Mouse (Mus musculus): Measurements from ENCODE around the gene Hoxc5. TPM values are rescaled to one million over a fixed set of nuclear protein-coding genes. Genes with fewer than 3 reads are reported as not detected.

Hoxc5 gene
- polyA plus RNA-seq, 1 experiment = not detected

- Histone ChIP-seq H3K27ac (ENCODE audit: insufficient read depth, low read length) (no peak overlapping the region), H3K4me3 (ENCODE audit: low read depth, low read length) (peak overlapping the region; percentile 63), H3K9me3 (replicated peaks; ENCODE audit: control insufficient read depth, insufficient read depth, low read length, poor library complexity, severe bottlenecking) (no peaks in the 10 kb centered on the region), H3K36me3 (ENCODE audit: control insufficient read depth, insufficient read depth, low read length, poor library complexity, severe bottlenecking) (no peaks in the 10 kb centered on the region), H3K27me3 (ENCODE audit: control insufficient read depth, insufficient read depth, low read length, poor library complexity, severe bottlenecking) (peaks cover 68% of the 10 kb centered on the region), H3K9ac (ENCODE audit: low read depth, poor library complexity, severe bottlenecking) (peak overlapping the region; percentile 36; the same call in 1 of the 2 replicates), H3K4me1 (ENCODE audit: control insufficient read depth, insufficient read depth, low read length) (peaks cover 8% of the 10 kb centered on the region)
- TF ChIP-seq POLR2A (IDR thresholded peaks at IDR 0.05; ENCODE audit: insufficient read depth, low read length) = no peak
- TF ChIP-seq EP300 (IDR thresholded peaks at IDR 0.05; ENCODE audit: insufficient read depth, low read depth, low read length) = no peak
- TF ChIP-seq CTCF (IDR thresholded peaks at IDR 0.05; ENCODE audit: low read depth, low read length) = no peak
These were observed 47.1 kb downstream of the Hoxc5 start for GRCm38 (mm10) chr15:103014166-103015008.

- Histone ChIP-seq H3K9ac (ENCODE audit: low read depth, poor library complexity, severe bottlenecking) (peak overlapping the region; percentile 36; the same call in 1 of the 2 replicates), H3K4me3 (ENCODE audit: low read depth, low read length) (peak overlapping the region; percentile 50), H3K27ac (ENCODE audit: insufficient read depth, low read length) (no peak overlapping the region), H3K9me3 (replicated peaks; ENCODE audit: control insufficient read depth, insufficient read depth, low read length, poor library complexity, severe bottlenecking) (no peaks in the 10 kb centered on the region), H3K4me1 (ENCODE audit: control insufficient read depth, insufficient read depth, low read length) (peaks cover 8% of the 10 kb centered on the region), H3K27me3 (ENCODE audit: control insufficient read depth, insufficient read depth, low read length, poor library complexity, severe bottlenecking) (peaks cover 63% of the 10 kb centered on the region), H3K36me3 (ENCODE audit: control insufficient read depth, insufficient read depth, low read length, poor library complexity, severe bottlenecking) (no peaks in the 10 kb centered on the region)
- TF ChIP-seq CTCF (IDR thresholded peaks at IDR 0.05; ENCODE audit: low read depth, low read length) (no peak), EP300 (IDR thresholded peaks at IDR 0.05; ENCODE audit: insufficient read depth, low read depth, low read length) (no peak), POLR2A (IDR thresholded peaks at IDR 0.05; ENCODE audit: insufficient read depth, low read length) (no peak)
These were observed 47.8 kb downstream of the Hoxc5 start for GRCm38 (mm10) chr15:103015009-103015399.

- Histone ChIP-seq H3K36me3 (ENCODE audit: control insufficient read depth, insufficient read depth, low read length, poor library complexity, severe bottlenecking) (no peaks in the 10 kb centered on the region), H3K27ac (ENCODE audit: insufficient read depth, low read length) (no peak overlapping the region), H3K4me3 (ENCODE audit: low read depth, low read length) (peak overlapping the region; percentile 50), H3K9ac (ENCODE audit: low read depth, poor library complexity, severe bottlenecking) (no peak overlapping the region), H3K4me1 (ENCODE audit: control insufficient read depth, insufficient read depth, low read length) (peaks cover 5% of the 10 kb centered on the region), H3K27me3 (ENCODE audit: control insufficient read depth, insufficient read depth, low read length, poor library complexity, severe bottlenecking) (peaks cover 60% of the 10 kb centered on the region), H3K9me3 (replicated peaks; ENCODE audit: control insufficient read depth, insufficient read depth, low read length, poor library complexity, severe bottlenecking) (no peaks in the 10 kb centered on the region)
- TF ChIP-seq CTCF (IDR thresholded peaks at IDR 0.05; ENCODE audit: low read depth, low read length) (no peak), POLR2A (IDR thresholded peaks at IDR 0.05; ENCODE audit: insufficient read depth, low read length) (no peak), EP300 (IDR thresholded peaks at IDR 0.05; ENCODE audit: insufficient read depth, low read depth, low read length) (no peak)
These were observed 48.3 kb downstream of the Hoxc5 start for GRCm38 (mm10) chr15:103015406-103016166.

GRCm38 (mm10) chr15:103018636-103019035, 51.4 kb downstream of the Hoxc5 start, which contains the start of gene Hoxc4:
Hoxc4 (plus strand) TSS chr15:103018934.
- TF ChIP-seq EP300 (IDR thresholded peaks at IDR 0.05; ENCODE audit: insufficient read depth, low read depth, low read length) (no peak), POLR2A (IDR thresholded peaks at IDR 0.05; ENCODE audit: insufficient read depth, low read length) (no peak), CTCF (IDR thresholded peaks at IDR 0.05; ENCODE audit: low read depth, low read length) (no peak)
- Histone ChIP-seq H3K9me3 (replicated peaks; ENCODE audit: control insufficient read depth, insufficient read depth, low read length, poor library complexity, severe bottlenecking) (no peaks in the 10 kb centered on the region), H3K27ac (ENCODE audit: insufficient read depth, low read length) (no peak within 1 kb of the TSS), H3K4me3 (ENCODE audit: low read depth, low read length) (no peak within 1 kb of the TSS), H3K27me3 (ENCODE audit: control insufficient read depth, insufficient read depth, low read length, poor library complexity, severe bottlenecking) (peaks cover 41% of the 10 kb centered on the region), H3K9ac (ENCODE audit: low read depth, poor library complexity, severe bottlenecking) (no peak within 1 kb of the TSS), H3K4me1 (ENCODE audit: control insufficient read depth, insufficient read depth, low read length) (no peaks in the 10 kb centered on the region), H3K36me3 (ENCODE audit: control insufficient read depth, insufficient read depth, low read length, poor library complexity, severe bottlenecking) (no peaks in the 10 kb centered on the region)

GRCm38 (mm10) chr15:103020899-103021418, 53.7 kb downstream of the Hoxc5 start:
- H3K27ac ChIP-seq (ENCODE audit: insufficient read depth, low read length) = no peak overlapping the region
- H3K9ac ChIP-seq (ENCODE audit: low read depth, poor library complexity, severe bottlenecking) = no peak overlapping the region
- peaks cover 29% of the 10 kb centered on the region for H3K27me3 ChIP-seq (ENCODE audit: control insufficient read depth, insufficient read depth, low read length, poor library complexity, severe bottlenecking)
- H3K36me3 ChIP-seq (ENCODE audit: control insufficient read depth, insufficient read depth, low read length, poor library complexity, severe bottlenecking) = no peaks in the 10 kb centered on the region
- H3K4me1 ChIP-seq (ENCODE audit: control insufficient read depth, insufficient read depth, low read length) = no peaks in the 10 kb centered on the region
- TF ChIP-seq EP300 (IDR thresholded peaks at IDR 0.05; ENCODE audit: insufficient read depth, low read depth, low read length) (no peak), POLR2A (IDR thresholded peaks at IDR 0.05; ENCODE audit: insufficient read depth, low read length) (no peak), CTCF (IDR thresholded peaks at IDR 0.05; ENCODE audit: low read depth, low read length) (no peak)
- H3K9me3 ChIP-seq (replicated peaks; ENCODE audit: control insufficient read depth, insufficient read depth, low read length, poor library complexity, severe bottlenecking) = no peaks in the 10 kb centered on the region
- H3K4me3 ChIP-seq (ENCODE audit: low read depth, low read length) = no peak overlapping the region

Data from ES-Bruce4 (cell line).